Mouse (Mus musculus) neural tube, embryonic 14.5 days (tissue): ENCODE results near the gene Yipf4. TPM values are rescaled to one million over a fixed set of nuclear protein-coding genes. Genes with fewer than 3 reads are reported as not detected.

Source experiments
- ATAC-seq: fragments of 200-750 bp; cut with Nextera tagmentation; 2 replicates; pipeline ENCODE4 v1.8.0; 2017; ENCODE audit warnings: low read depth, mild to moderate bottlenecking, moderate TSS enrichment, moderate library complexity
- H3K27ac ChIP-seq: fragments of 300-500 bp; sonication (generic); 2 replicates; pipeline ENCODE4 v1.5.1; 2014; ENCODE audit warnings: low read depth, mild to moderate bottlenecking, control low read depth, low read length, moderate library complexity, mixed read lengths
- H3K27me3 ChIP-seq: fragments of 300-500 bp; sonication (generic); 2 replicates; pipeline ENCODE4 v1.6.1; 2014; ENCODE audit warnings: low read length; ENCODE audit not compliant: control insufficient read depth, insufficient read depth
- H3K36me3 ChIP-seq: fragments of 300-500 bp; sonication (generic); 2 replicates; pipeline ENCODE4 v1.6.1; 2014; ENCODE audit warnings: low read length, mixed read lengths; ENCODE audit not compliant: control insufficient read depth, insufficient read depth
- H3K4me1 ChIP-seq: fragments of 300-500 bp; sonication (generic); 2 replicates; pipeline ENCODE4 v1.6.1; 2014; ENCODE audit warnings: low read length; ENCODE audit not compliant: control insufficient read depth, insufficient read depth
- H3K4me2 ChIP-seq: fragments of 300-500 bp; sonication (generic); 2 replicates; pipeline ENCODE4 v1.6.1; 2014; ENCODE audit warnings: mild to moderate bottlenecking, low read depth, low read length, control low read depth
- H3K4me3 ChIP-seq: fragments of 300-500 bp; sonication (generic); 2 replicates; pipeline ENCODE4 v1.5.1; 2014; ENCODE audit warnings: low read depth, low read length, control low read depth, mixed read lengths
- H3K9ac ChIP-seq: fragments of 300-500 bp; sonication (generic); replicated peaks from 2 replicates; pipeline ENCODE4 v1.6.1; 2014; ENCODE audit warnings: low read depth, mild to moderate bottlenecking, control low read depth, low read length, mixed read lengths
- H3K9me3 ChIP-seq: fragments of 300-500 bp; sonication (generic); 2 replicates; pipeline ENCODE4 v1.6.1; 2016; ENCODE audit warnings: low read length; ENCODE audit not compliant: control insufficient read depth
- WGBS: fragments of 180-500 bp; shearing (Covaris S2); extraction: QIAGEN DNeasy Blood & Tissue Kit; methylation state at CpG from one replicate; pipeline ENCODE4 v1.1.7; 2014; 5-methylcytosine and 5-hydroxymethylcytosine counted together
- polyA plus RNA-seq: library from polyadenylated mRNA; unstranded; fragments of >200 nt; fragmentation: Nextera tagmentation; extraction: Ambion mirVana; gene quantifications from 2 replicates; pipeline ENCODE4 v1.2.1, GENCODE M21; 2014

Yipf4 gene
- polyA plus RNA-seq, result 59.1 and 62.0 TPM in 2 replicates

- ATAC-seq, result peak; percentile 100
- peak within 1 kb of the TSS; percentile 90 for H3K9ac ChIP-seq
- no peaks in the 10 kb centered on the region for H3K27me3 ChIP-seq
- WGBS, result 7% methylated on average over 44 of the region's 58 CpGs
- H3K4me1 ChIP-seq, result 0 out of 2 replicates have a peak, but pooled peaks cover 4% of the 10 kb centered on the region
- peaks cover 7% of the 10 kb centered on the region for H3K36me3 ChIP-seq
- peak within 1 kb of the TSS; percentile 76 for H3K27ac ChIP-seq
- peak within 1 kb of the TSS; percentile 99 for H3K4me3 ChIP-seq
- H3K9me3 ChIP-seq, result no peaks in the 10 kb centered on the region
- H3K4me2 ChIP-seq, result peak within 1 kb of the TSS; percentile 63
These were observed at the start of gene Yipf4 for GRCm38 (mm10) chr17:74489024-74489900. Gene Yipf4, plus strand, starts transcription at chr17:74489493.

DNA sequence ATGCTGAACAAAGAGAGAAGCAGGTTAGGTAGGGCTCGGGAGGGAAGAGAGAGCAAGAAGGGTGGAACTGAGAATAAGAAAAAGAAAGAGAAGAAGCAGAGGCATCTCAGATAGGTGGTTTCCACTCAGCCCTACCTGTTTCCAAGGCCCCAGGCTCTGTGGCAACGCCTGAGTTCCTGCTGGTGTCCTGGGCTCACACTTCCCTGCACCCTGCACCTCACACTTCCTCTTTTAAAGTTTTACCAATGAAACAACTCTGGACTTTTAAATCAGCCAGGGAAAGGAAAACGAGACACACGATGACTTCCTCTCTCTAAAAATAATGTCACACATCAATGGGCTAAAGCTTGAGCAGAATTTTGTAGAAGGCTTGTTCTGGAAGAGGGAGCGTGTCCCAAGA is 48.8 kb upstream of the Yipf4 start:
- Histone ChIP-seq H3K9me3 (no peaks in the 10 kb centered on the region), H3K36me3 (no peaks in the 10 kb centered on the region), H3K4me3 (no peak overlapping the region), H3K4me2 (no peak overlapping the region), H3K4me1 (no peaks in the 10 kb centered on the region), H3K9ac (no peak overlapping the region), H3K27me3 (no peaks in the 10 kb centered on the region), H3K27ac (no peak overlapping the region)
- WGBS, result 85% methylated on average over 5 of the region's 5 CpGs
- no peak for ATAC-seq

DNA sequence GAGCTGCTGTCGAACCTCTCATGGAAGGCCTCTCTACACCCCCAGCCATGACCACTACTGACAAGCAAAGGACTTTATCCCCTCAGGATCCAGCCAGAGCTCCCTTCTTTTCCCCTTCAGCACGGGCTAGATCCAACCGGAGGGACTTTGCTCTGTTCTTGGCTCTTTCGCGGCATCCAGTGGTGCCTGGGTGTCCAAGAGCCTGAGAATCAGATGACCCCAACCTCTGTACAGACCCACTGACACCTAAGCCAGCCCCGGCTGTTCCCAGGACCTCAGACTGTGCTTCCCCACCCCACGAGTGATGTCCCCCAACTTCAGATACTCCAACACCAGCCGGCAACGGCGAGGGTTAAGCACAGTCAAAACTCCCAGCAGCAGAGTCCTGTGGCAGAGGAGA is 39.5 kb upstream of the Yipf4 start:
- no peak overlapping the region for H3K4me2 ChIP-seq
- no peaks in the 10 kb centered on the region for H3K27me3 ChIP-seq
- no peak overlapping the region for H3K27ac ChIP-seq
- H3K9ac ChIP-seq, result no peak overlapping the region
- 94% methylated on average over 10 of the region's 10 CpGs for WGBS
- no peak overlapping the region for H3K4me3 ChIP-seq
- H3K9me3 ChIP-seq, result no peaks in the 10 kb centered on the region
- no peaks in the 10 kb centered on the region for H3K4me1 ChIP-seq
- no peaks in the 10 kb centered on the region for H3K36me3 ChIP-seq
- no peak for ATAC-seq

DNA sequence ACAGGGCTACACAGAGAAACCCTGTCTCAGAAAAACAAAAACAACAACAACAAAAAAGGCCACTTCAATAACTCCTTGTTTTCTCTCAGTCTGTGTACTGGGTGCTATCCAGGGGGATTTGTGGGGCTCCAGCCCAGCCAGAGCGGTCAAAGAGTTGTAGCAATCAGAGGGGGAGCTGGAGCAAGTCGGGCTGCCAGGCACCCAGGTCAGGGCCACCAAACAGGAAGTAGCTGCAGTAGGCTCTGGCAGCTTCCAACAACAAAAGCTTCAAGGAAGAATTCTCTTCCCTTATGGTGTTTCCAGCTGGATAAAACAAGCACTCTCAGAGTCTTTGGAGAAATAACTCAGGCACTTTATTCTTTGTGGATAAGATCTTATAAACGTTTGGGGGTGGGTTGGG is 35.4 kb upstream of the Yipf4 start:
- ATAC-seq, result no peak
- H3K9me3 ChIP-seq, result no peaks in the 10 kb centered on the region
- H3K4me3 ChIP-seq, result no peak overlapping the region
- WGBS, result 81% methylated on average over 3 of the region's 3 CpGs
- no peak overlapping the region for H3K27ac ChIP-seq
- no peak overlapping the region for H3K9ac ChIP-seq
- H3K36me3 ChIP-seq, result no peaks in the 10 kb centered on the region
- H3K4me2 ChIP-seq, result no peak overlapping the region
- H3K4me1 ChIP-seq, result no peaks in the 10 kb centered on the region
- H3K27me3 ChIP-seq, result no peaks in the 10 kb centered on the region

DNA sequence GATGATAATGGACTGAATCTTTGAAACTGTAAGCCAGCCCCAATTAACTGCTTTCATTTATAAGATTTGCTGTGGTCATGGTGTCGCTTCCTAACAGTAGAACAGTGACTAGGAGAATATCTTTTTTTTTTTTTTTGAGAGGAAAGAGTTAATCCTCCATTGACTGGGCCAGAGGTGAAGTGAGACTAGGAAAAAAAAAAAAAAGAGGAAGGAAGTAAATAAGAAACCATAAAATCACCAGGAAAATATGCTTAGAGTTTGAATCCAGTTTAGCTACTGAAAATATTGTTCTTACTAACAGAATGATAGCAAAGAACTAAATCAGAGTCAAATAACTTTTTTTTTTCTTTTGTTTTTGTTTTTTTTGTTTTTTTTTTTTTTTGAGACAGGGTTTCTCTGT is 34.6 kb upstream of the Yipf4 start:
- no peak overlapping the region for H3K4me2 ChIP-seq
- no peaks in the 10 kb centered on the region for H3K4me1 ChIP-seq
- no peak for ATAC-seq
- no peak overlapping the region for H3K4me3 ChIP-seq
- H3K9ac ChIP-seq, result no peak overlapping the region
- no peaks in the 10 kb centered on the region for H3K36me3 ChIP-seq
- no peak overlapping the region for H3K27ac ChIP-seq
- 96% methylated on average over 1 of the region's 1 CpGs for WGBS
- H3K27me3 ChIP-seq, result no peaks in the 10 kb centered on the region
- no peaks in the 10 kb centered on the region for H3K9me3 ChIP-seq

GRCm38 (mm10) chr17:74455426-74455825 is 33.9 kb upstream of the Yipf4 start:
- no peak for ATAC-seq
- whole genome bisulfite sequencing, result 88% methylated on average over 4 of the region's 4 CpGs

GRCm38 (mm10) chr17:74456825-74457224 is 32.5 kb upstream of the Yipf4 start:
- no peak overlapping the region for H3K4me3 ChIP-seq
- no peaks in the 10 kb centered on the region for H3K4me1 ChIP-seq
- no peak for ATAC-seq
- 94% methylated on average over 5 of the region's 5 CpGs for WGBS
- no peaks in the 10 kb centered on the region for H3K9me3 ChIP-seq
- H3K36me3 ChIP-seq, result no peaks in the 10 kb centered on the region
- H3K27me3 ChIP-seq, result no peaks in the 10 kb centered on the region
- H3K4me2 ChIP-seq, result no peak overlapping the region
- no peak overlapping the region for H3K9ac ChIP-seq
- no peak overlapping the region for H3K27ac ChIP-seq

More at GRCm38 (mm10) chr17:74455426-74455825, 33.9 kb upstream of the Yipf4 start:
- no peak overlapping the region for H3K4me3 ChIP-seq
- H3K9me3 ChIP-seq, result no peaks in the 10 kb centered on the region
- H3K36me3 ChIP-seq, result no peaks in the 10 kb centered on the region
- H3K9ac ChIP-seq, result no peak overlapping the region
- H3K27ac ChIP-seq, result no peak overlapping the region
- no peak overlapping the region for H3K4me2 ChIP-seq
- no peaks in the 10 kb centered on the region for H3K4me1 ChIP-seq
- H3K27me3 ChIP-seq, result no peaks in the 10 kb centered on the region

- WGBS, result 77% methylated on average over 10 of the region's 10 CpGs
These were observed 31.2 kb upstream of the Yipf4 start for GRCm38 (mm10) chr17:74457972-74458677.

More at GRCm38 (mm10) chr17:74457972-74458677, 31.2 kb upstream of the Yipf4 start:
- no peak overlapping the region for H3K4me2 ChIP-seq
- no peaks in the 10 kb centered on the region for H3K4me1 ChIP-seq
- no peak overlapping the region for H3K9ac ChIP-seq
- no peak for ATAC-seq
- H3K36me3 ChIP-seq, result no peaks in the 10 kb centered on the region
- H3K27me3 ChIP-seq, result no peaks in the 10 kb centered on the region
- H3K27ac ChIP-seq, result no peak overlapping the region
- no peaks in the 10 kb centered on the region for H3K9me3 ChIP-seq
- H3K4me3 ChIP-seq, result no peak overlapping the region
